Mouse (Mus musculus) C2C12 (cell line): ENCODE results near the gene Pla2g4c. TPM values are rescaled to one million over a fixed set of nuclear protein-coding genes. Genes with fewer than 3 reads are reported as not detected.

Experiments
- H3K27me3 ChIP-seq: one replicate; pipeline ENCODE4 v1.6.1; 2011; ENCODE audit not compliant: control insufficient read depth, insufficient read depth, insufficient read length
- H3K36me3 ChIP-seq: one replicate; pipeline ENCODE4 v1.6.1; 2011; ENCODE audit not compliant: control insufficient read depth, insufficient read depth
- H3K4me3 ChIP-seq: one replicate; pipeline ENCODE4 v1.5.1; 2011; ENCODE audit warnings: mild to moderate bottlenecking, control low read depth; ENCODE audit not compliant: poor library complexity, insufficient read depth, severe bottlenecking
- H3K79me2 ChIP-seq: one replicate; pipeline ENCODE4 v1.6.1; 2011; ENCODE audit not compliant: control insufficient read depth, insufficient read depth
- H3K79me3 ChIP-seq: one replicate; pipeline ENCODE4 v1.6.1; 2011; ENCODE audit warnings: low read depth, control low read depth
- H3ac ChIP-seq: one replicate; pipeline ENCODE3; 2011; ENCODE audit warnings: low read depth; ENCODE audit not compliant: control insufficient read depth, insufficient read length
- CEBPB ChIP-seq: IDR thresholded peaks from one replicate; pipeline ENCODE4 v1.6.1; 2011; ENCODE audit warnings: low read depth, mild to moderate bottlenecking, control low read depth, moderate library complexity
- CTCF ChIP-seq: IDR thresholded peaks from one replicate; pipeline ENCODE4 v1.5.1; 2011; ENCODE audit not compliant: control insufficient read depth, insufficient read depth, insufficient read length
- FOSL1 ChIP-seq: IDR thresholded peaks from one replicate; pipeline ENCODE4 v1.8.0; 2011; ENCODE audit warnings: mild to moderate bottlenecking, low read length; ENCODE audit not compliant: poor library complexity, insufficient read depth, severe bottlenecking
- MAX ChIP-seq: IDR thresholded peaks from one replicate; pipeline ENCODE4 v1.6.1; 2011; ENCODE audit warnings: mild to moderate bottlenecking, control low read depth
- MYOD1 ChIP-seq: IDR thresholded peaks from one replicate; pipeline ENCODE4 v1.6.1; 2011; ENCODE audit warnings: low read depth; ENCODE audit not compliant: control insufficient read depth, insufficient read length
- MYOG ChIP-seq: IDR thresholded peaks from one replicate; pipeline ENCODE4 v1.6.1; 2011; ENCODE audit not compliant: control insufficient read depth, insufficient read length; ENCODE audit errors: extremely low read depth
- USF1 ChIP-seq: IDR thresholded peaks from one replicate; pipeline ENCODE4 v1.6.1; 2011; ENCODE audit warnings: low read depth, mild to moderate bottlenecking, control low read depth, moderate library complexity
- polyA plus RNA-seq: library from polyadenylated mRNA; unstranded; fragments of >200 nt; fragmentation: generic; extraction: Trizol; gene quantifications from one replicate; pipeline ENCODE4 v1.2.1, GENCODE M21; 2012; ENCODE audit warnings: missing spikeins

The Pla2g4c gene
- polyA plus RNA-seq, 1 experiment: 0.20 TPM

GRCm38 (mm10) chr7:13311401-13311800, 13.1 kb upstream of the Pla2g4c start:
- TF ChIP-seq MYOG: no peak
- TF ChIP-seq FOSL1: no peak
- TF ChIP-seq CTCF: no peak
- TF ChIP-seq USF1: no peak
- TF ChIP-seq MAX: no peak
- no peak for TF ChIP-seq MYOD1
- TF ChIP-seq CEBPB: no peak
- H3K79me2 ChIP-seq: no peaks in the 10 kb centered on the region
- no peak overlapping the region for H3K4me3 ChIP-seq
- no peak overlapping the region for H3ac ChIP-seq
- H3K36me3 ChIP-seq: peaks cover 45% of the 10 kb centered on the region
- no peaks in the 10 kb centered on the region for H3K27me3 ChIP-seq
- H3K79me3 ChIP-seq: no peaks in the 10 kb centered on the region

- H3K36me3 ChIP-seq: peaks cover 31% of the 10 kb centered on the region
Measured at GRCm38 (mm10) chr7:13314095-13314597, 10.3 kb upstream of the Pla2g4c start.

GRCm38 (mm10) chr7:13321424-13321823, 3.0 kb upstream of the Pla2g4c start:
- Histone ChIP-seq H3K79me2 (no peaks in the 10 kb centered on the region), H3K27me3 (no peaks in the 10 kb centered on the region), H3K4me3 (no peak overlapping the region), H3K79me3 (no peaks in the 10 kb centered on the region), H3ac (no peak overlapping the region), H3K36me3 (peaks cover 11% of the 10 kb centered on the region)
- TF ChIP-seq FOSL1: no peak
- no peak for TF ChIP-seq USF1
- TF ChIP-seq MAX: no peak
- TF ChIP-seq MYOD1: no peak
- TF ChIP-seq MYOG: no peak
- TF ChIP-seq CTCF: no peak
- TF ChIP-seq CEBPB: no peak

More at GRCm38 (mm10) chr7:13314095-13314597, 10.3 kb upstream of the Pla2g4c start:
- H3K27me3 ChIP-seq: no peaks in the 10 kb centered on the region
- H3K79me2 ChIP-seq: no peaks in the 10 kb centered on the region
- no peak for TF ChIP-seq MYOG
- TF ChIP-seq MYOD1: no peak
- TF ChIP-seq CTCF: no peak
- no peak for TF ChIP-seq CEBPB
- TF ChIP-seq USF1: no peak
- TF ChIP-seq MAX: no peak
- no peak for TF ChIP-seq FOSL1
- no peak overlapping the region for H3K4me3 ChIP-seq
- no peaks in the 10 kb centered on the region for H3K79me3 ChIP-seq
- H3ac ChIP-seq: no peak overlapping the region

GRCm38 (mm10) chr7:13330575-13330974, 6.1 kb downstream of the Pla2g4c start:
- H3K27me3 ChIP-seq: no peaks in the 10 kb centered on the region

GRCm38 (mm10) chr7:13355943-13356342, 31.5 kb downstream of the Pla2g4c start:
- no peaks in the 10 kb centered on the region for H3K27me3 ChIP-seq
- no peak overlapping the region for H3ac ChIP-seq
- peaks cover 45% of the 10 kb centered on the region for H3K36me3 ChIP-seq
- TF ChIP-seq CEBPB: no peak
- no peak for TF ChIP-seq USF1
- TF ChIP-seq MAX: no peak
- no peak for TF ChIP-seq MYOG
- no peak for TF ChIP-seq MYOD1
- TF ChIP-seq FOSL1: no peak
- TF ChIP-seq CTCF: no peak
- H3K79me3 ChIP-seq: no peaks in the 10 kb centered on the region
- H3K79me2 ChIP-seq: no peaks in the 10 kb centered on the region
- no peak overlapping the region for H3K4me3 ChIP-seq

More at GRCm38 (mm10) chr7:13330575-13330974, 6.1 kb downstream of the Pla2g4c start:
- Histone ChIP-seq H3K4me3 (no peak overlapping the region), H3K79me2 (no peaks in the 10 kb centered on the region), H3K79me3 (no peaks in the 10 kb centered on the region), H3ac (no peak overlapping the region), H3K36me3 (peaks cover 15% of the 10 kb centered on the region)
- TF ChIP-seq CEBPB: no peak
- no peak for TF ChIP-seq MAX
- TF ChIP-seq MYOG: no peak
- no peak for TF ChIP-seq CTCF
- TF ChIP-seq FOSL1: no peak
- no peak for TF ChIP-seq MYOD1
- TF ChIP-seq USF1: no peak

GRCm38 (mm10) chr7:13380588-13380987, 56.1 kb downstream of the Pla2g4c start:
- H3K79me3 ChIP-seq: no peaks in the 10 kb centered on the region
- no peaks in the 10 kb centered on the region for H3K36me3 ChIP-seq
- no peak overlapping the region for H3ac ChIP-seq
- H3K27me3 ChIP-seq: no peaks in the 10 kb centered on the region
- no peaks in the 10 kb centered on the region for H3K79me2 ChIP-seq
- no peak overlapping the region for H3K4me3 ChIP-seq
- no peak for TF ChIP-seq MYOD1
- TF ChIP-seq CEBPB: no peak
- no peak for TF ChIP-seq FOSL1
- TF ChIP-seq USF1: no peak
- no peak for TF ChIP-seq MYOG
- no peak for TF ChIP-seq CTCF
- no peak for TF ChIP-seq MAX
